Mouse (Mus musculus): ENCODE results near the gene Slc4a7.

GRCm38 (mm10) chr14:14704651-14705050, 2.6 kb downstream of the Slc4a7 start:
- no peak for TF ChIP-seq CTCF (IDR thresholded peaks at IDR 0.05; ENCODE audit: extremely low read depth, insufficient read length, insufficient replicate concordance, low read depth, low read length)
- TF ChIP-seq POLR2A (IDR thresholded peaks at IDR 0.05; ENCODE audit: low read depth, low read length) = no peak

Data from small intestine, adult 2 months (tissue).